Mouse (Mus musculus): ENCODE data around the gene Ppef1. TPM values are rescaled to one million over a fixed set of nuclear protein-coding genes. Genes with fewer than 3 reads are reported as not detected.
A peak's percentile ranks its signal among the peaks of the same experiment; 100 is the strongest.

Gene Ppef1
- total and polyA plus RNA-seq, 2 experiments from 2014 or later, result not detected

DNA sequence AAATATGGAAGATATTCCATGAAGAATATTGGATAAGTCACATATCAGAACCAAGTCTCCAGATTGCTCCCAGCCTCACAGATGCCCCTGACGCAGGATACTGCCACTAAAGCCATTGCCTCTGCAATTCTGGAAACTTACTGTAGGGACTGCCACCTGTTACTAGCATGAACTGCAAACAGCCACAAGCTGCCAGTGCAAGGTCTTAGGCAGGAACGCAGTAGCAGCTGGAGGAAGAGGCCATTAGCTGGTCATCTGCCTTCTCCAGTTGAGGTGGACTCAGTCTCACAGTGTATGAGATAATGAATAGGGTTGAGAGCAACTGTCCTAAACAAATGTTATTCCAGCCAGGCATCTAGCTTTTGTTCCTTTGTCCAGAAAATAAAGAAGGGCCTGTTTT lies 137.5 kb downstream of the Ppef1 start:
- no peak overlapping the region for H3K4me3 ChIP-seq (ENCODE audit: low read depth, low read length)
- H3K27ac ChIP-seq (ENCODE audit: low read depth), result peak overlapping the region; percentile 81
- no peak overlapping the region for H3K9ac ChIP-seq (replicated peaks; ENCODE audit: low read depth, low read length)
- ATAC-seq (ENCODE audit: insufficient read depth, low read depth), result no peak
- WGBS, result 70% methylated on average over 2 of the region's 2 CpGs
- no peak overlapping the region for H3K4me2 ChIP-seq (ENCODE audit: low read depth, low read length)
- no peaks in the 10 kb centered on the region for H3K27me3 ChIP-seq (ENCODE audit: control insufficient read depth, insufficient read depth, low read length)
- H3K9me3 ChIP-seq (replicated peaks; ENCODE audit: control insufficient read depth, low read length), result no peaks in the 10 kb centered on the region
- no peak for DNase-seq (ENCODE audit: low spot score)
- no peaks in the 10 kb centered on the region for H3K36me3 ChIP-seq (replicated peaks; ENCODE audit: control insufficient read depth, insufficient read depth, low read length)
- H3K4me1 ChIP-seq (ENCODE audit: control insufficient read depth, insufficient read depth), result peaks cover 13% of the 10 kb centered on the region
- no peak for TF ChIP-seq EP300 (IDR thresholded peaks at IDR 0.05; ENCODE audit: low read depth)
- no peak for TF ChIP-seq CTCF (IDR thresholded peaks at IDR 0.05; ENCODE audit: low read depth)

DNA sequence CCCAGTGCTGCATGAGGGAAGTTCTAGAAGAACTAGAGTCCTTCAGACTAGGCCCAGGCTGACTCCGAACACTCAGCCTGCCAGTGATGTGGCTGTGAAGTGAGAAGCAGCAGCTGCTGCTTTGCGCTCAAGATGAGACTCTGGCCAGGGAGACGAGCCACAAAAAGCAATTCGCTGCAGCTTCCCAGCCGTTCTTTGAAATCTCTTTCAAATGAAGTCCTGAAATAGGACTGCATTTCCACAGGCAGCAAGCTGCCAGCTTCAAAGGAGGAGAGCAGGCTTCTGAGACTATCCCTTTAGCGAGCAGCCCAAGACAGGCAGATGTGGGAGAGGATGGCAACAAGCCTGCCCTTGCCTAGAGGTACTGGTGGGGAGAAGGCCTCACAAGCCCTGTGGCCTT lies 142.6 kb downstream of the Ppef1 start:
- no peak overlapping the region for H3K9ac ChIP-seq (replicated peaks; ENCODE audit: low read depth, low read length)
- H3K36me3 ChIP-seq (replicated peaks; ENCODE audit: control insufficient read depth, insufficient read depth, low read length), result no peaks in the 10 kb centered on the region
- peak overlapping the region; percentile 48; the same call in 1 of the 2 replicates for H3K27ac ChIP-seq (ENCODE audit: low read depth)
- H3K9me3 ChIP-seq (replicated peaks; ENCODE audit: control insufficient read depth, low read length), result no peaks in the 10 kb centered on the region
- ATAC-seq (ENCODE audit: insufficient read depth, low read depth) (no peak), DNase-seq (ENCODE audit: low spot score) (no peak)
- H3K4me3 ChIP-seq (ENCODE audit: low read depth, low read length), result no peak overlapping the region
- TF ChIP-seq EP300 (IDR thresholded peaks at IDR 0.05; ENCODE audit: low read depth) (no peak), CTCF (IDR thresholded peaks at IDR 0.05; ENCODE audit: low read depth) (no peak)
- 55% methylated on average over 6 of the region's 6 CpGs for WGBS
- no peak overlapping the region for H3K4me2 ChIP-seq (ENCODE audit: low read depth, low read length)
- H3K4me1 ChIP-seq (ENCODE audit: control insufficient read depth, insufficient read depth), result no peaks in the 10 kb centered on the region; the same call in 1 of the 2 replicates
- no peaks in the 10 kb centered on the region for H3K27me3 ChIP-seq (ENCODE audit: control insufficient read depth, insufficient read depth, low read length)

DNA sequence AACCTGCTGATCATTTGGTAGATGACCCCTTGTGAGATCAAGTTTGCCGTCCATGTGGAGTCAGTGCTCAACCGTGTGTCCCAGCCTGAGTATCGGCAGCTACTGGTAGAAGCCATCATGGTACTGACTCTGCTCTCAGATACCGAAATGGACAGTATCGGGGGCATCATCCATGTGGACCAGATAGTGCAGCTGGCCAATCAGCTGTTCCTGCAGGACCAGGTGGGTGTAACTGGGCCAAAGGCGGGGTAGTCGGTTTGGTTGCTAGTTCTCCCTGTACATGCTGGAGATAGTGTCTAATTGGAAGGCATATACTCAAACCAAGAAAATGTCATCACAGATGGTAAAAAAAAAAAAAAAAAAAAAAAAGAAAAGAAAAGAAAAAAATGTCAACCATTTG lies 145.4 kb downstream of the Ppef1 start:
- Histone ChIP-seq H3K27me3 (ENCODE audit: control insufficient read depth, insufficient read depth, low read length) (no peaks in the 10 kb centered on the region), H3K4me1 (ENCODE audit: control insufficient read depth, insufficient read depth) (no peaks in the 10 kb centered on the region; the same call in 1 of the 2 replicates), H3K27ac (ENCODE audit: low read depth) (no peak overlapping the region), H3K4me3 (ENCODE audit: low read depth, low read length) (no peak overlapping the region), H3K9me3 (replicated peaks; ENCODE audit: control insufficient read depth, low read length) (no peaks in the 10 kb centered on the region), H3K36me3 (replicated peaks; ENCODE audit: control insufficient read depth, insufficient read depth, low read length) (no peaks in the 10 kb centered on the region), H3K4me2 (ENCODE audit: low read depth, low read length) (no peak overlapping the region), H3K9ac (replicated peaks; ENCODE audit: low read depth, low read length) (no peak overlapping the region)
- TF ChIP-seq CTCF (IDR thresholded peaks at IDR 0.05; ENCODE audit: low read depth) (no peak), EP300 (IDR thresholded peaks at IDR 0.05; ENCODE audit: low read depth) (no peak)
- 93% methylated on average over 7 of the region's 7 CpGs for WGBS
- DNase-seq (ENCODE audit: low spot score), result no peak
- no peak for ATAC-seq (ENCODE audit: insufficient read depth, low read depth)

DNA sequence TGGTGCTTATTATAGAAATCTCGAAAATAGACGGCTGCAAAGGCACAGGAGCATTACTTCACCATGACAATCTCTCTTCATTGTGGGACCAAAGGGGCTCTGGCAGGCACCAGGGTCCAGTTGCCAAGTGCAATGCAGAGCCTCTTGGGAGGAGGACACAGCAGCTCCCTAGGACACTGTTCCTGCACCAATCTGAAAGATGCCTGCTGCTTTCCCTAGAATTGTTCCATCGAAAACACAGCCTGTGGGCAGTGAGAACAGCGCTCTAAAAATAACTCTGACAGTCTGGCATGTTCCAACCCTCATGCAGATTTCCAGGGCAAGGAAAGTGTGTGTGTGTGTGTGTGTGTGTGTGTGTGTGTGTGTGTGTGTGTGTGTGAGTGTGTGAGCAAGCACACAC lies 147.0 kb downstream of the Ppef1 start:
- no peak overlapping the region for H3K4me2 ChIP-seq (ENCODE audit: low read depth, low read length)
- H3K4me3 ChIP-seq (ENCODE audit: low read depth, low read length), result no peak overlapping the region
- no peaks in the 10 kb centered on the region for H3K27me3 ChIP-seq (ENCODE audit: control insufficient read depth, insufficient read depth, low read length)
- DNase-seq (ENCODE audit: low spot score) (peak; percentile 54), ATAC-seq (ENCODE audit: insufficient read depth, low read depth) (peak; percentile 82)
- peak overlapping the region; percentile 88 for H3K27ac ChIP-seq (ENCODE audit: low read depth)
- H3K9ac ChIP-seq (replicated peaks; ENCODE audit: low read depth, low read length), result no peak overlapping the region
- H3K36me3 ChIP-seq (replicated peaks; ENCODE audit: control insufficient read depth, insufficient read depth, low read length), result no peaks in the 10 kb centered on the region
- H3K9me3 ChIP-seq (replicated peaks; ENCODE audit: control insufficient read depth, low read length), result no peaks in the 10 kb centered on the region
- no peak for TF ChIP-seq EP300 (IDR thresholded peaks at IDR 0.05; ENCODE audit: low read depth)
- no peak for TF ChIP-seq CTCF (IDR thresholded peaks at IDR 0.05; ENCODE audit: low read depth)
- 53% methylated on average over 4 of the region's 4 CpGs for WGBS
- H3K4me1 ChIP-seq (ENCODE audit: control insufficient read depth, insufficient read depth), result no peaks in the 10 kb centered on the region; the same call in 1 of the 2 replicates

DNA sequence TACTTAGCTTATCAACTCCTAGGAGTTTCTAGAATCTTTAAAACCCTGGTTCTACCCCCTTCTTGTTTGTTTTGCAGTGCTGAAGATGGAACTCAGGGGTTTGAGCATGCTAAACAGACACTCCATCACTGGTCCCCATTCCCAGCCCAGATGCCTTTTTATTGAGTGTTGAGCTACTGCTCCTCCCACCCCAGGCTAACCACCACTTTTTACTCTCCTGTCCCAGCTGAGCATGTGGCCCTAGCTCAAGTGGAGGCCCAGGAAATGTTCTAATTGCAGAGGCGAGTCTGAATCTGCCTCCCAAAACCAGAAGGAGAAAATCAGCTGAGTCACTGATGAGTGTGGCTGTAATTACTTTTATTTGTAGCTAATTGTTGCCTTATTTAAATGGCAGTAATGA lies 150.5 kb downstream of the Ppef1 start:
- ATAC-seq (ENCODE audit: insufficient read depth, low read depth) (no peak), DNase-seq (ENCODE audit: low spot score) (no peak)
- no peak overlapping the region for H3K4me3 ChIP-seq (ENCODE audit: low read depth, low read length)
- no peaks in the 10 kb centered on the region; the same call in 1 of the 2 replicates for H3K36me3 ChIP-seq (replicated peaks; ENCODE audit: control insufficient read depth, insufficient read depth, low read length)
- no peak for TF ChIP-seq EP300 (IDR thresholded peaks at IDR 0.05; ENCODE audit: low read depth)
- TF ChIP-seq CTCF (IDR thresholded peaks at IDR 0.05; ENCODE audit: low read depth), result no peak
- no peaks in the 10 kb centered on the region; the same call in 1 of the 2 replicates for H3K4me1 ChIP-seq (ENCODE audit: control insufficient read depth, insufficient read depth)
- no peaks in the 10 kb centered on the region for H3K27me3 ChIP-seq (ENCODE audit: control insufficient read depth, insufficient read depth, low read length)
- no peak overlapping the region for H3K4me2 ChIP-seq (ENCODE audit: low read depth, low read length)
- 50% methylated on average over 1 of the region's 1 CpGs for WGBS
- H3K9ac ChIP-seq (replicated peaks; ENCODE audit: low read depth, low read length), result no peak overlapping the region
- no peak overlapping the region for H3K27ac ChIP-seq (ENCODE audit: low read depth)
- H3K9me3 ChIP-seq (replicated peaks; ENCODE audit: control insufficient read depth, low read length), result no peaks in the 10 kb centered on the region
